Comparison of ENCODE assay signal across 9 mouse cellular contexts in the genomic region with DNA sequence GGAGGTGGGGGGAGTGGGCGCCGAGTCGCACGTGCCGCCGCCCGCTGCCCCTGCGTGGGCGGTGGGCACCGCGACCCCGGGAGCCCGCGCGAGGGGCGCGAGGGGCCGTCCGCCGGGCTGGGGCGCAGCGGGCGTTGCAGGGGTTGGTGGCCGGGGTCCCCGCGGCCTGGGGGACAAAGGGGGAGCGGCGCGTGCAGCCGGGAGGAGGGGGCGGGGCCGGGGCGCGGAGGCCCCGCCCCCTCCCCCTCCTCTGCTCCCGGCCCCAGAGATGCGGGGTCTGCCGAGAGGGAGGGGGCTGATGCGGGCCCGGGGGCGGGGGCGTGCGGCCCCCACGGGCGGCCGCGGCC. TPM values are rescaled to one million over a fixed set of nuclear protein-coding genes. Genes with fewer than 3 reads are reported as not detected.
A peak's percentile ranks its signal among the peaks of the same experiment; 100 is the strongest.
DNase-seq lines count a peak whose midpoint lies in the region; ATAC-seq and TF ChIP-seq lines count a peak whose summit lies in the region.
"Had no signal": no experiment of that assay in that cellular context is flagged by ENCODE, and none has a peak within 500 bp of the region (broad histone marks: within the 10 kb centered on the region; RNA-seq: fewer than 3 reads in every experiment).

No protein-coding gene starts in this region.

- H3K9ac ChIP-seq in liver, embryonic 15.5 days, result peak overlapping the region; percentile 82

- under 1% methylated on average over 32 of the region's 47 CpGs for WGBS in hindbrain, embryonic 10.5 days
- WGBS in liver, embryonic 15.5 days (ENCODE audit: insufficient replicate concordance), result under 1% methylated on average over 21 of the region's 47 CpGs

- peaks cover 3% of the 10 kb centered on the region; the same call in 1 of the 2 replicates for H3K4me1 ChIP-seq in cortical plate, adult 2 months (ENCODE audit: control insufficient read depth, insufficient read depth, low read length)
- peaks cover 60% of the 10 kb centered on the region for H3K4me1 ChIP-seq in hindbrain, embryonic 10.5 days (replicated peaks)
- H3K4me1 ChIP-seq in liver, embryonic 15.5 days (replicated peaks), result peaks cover 76% of the 10 kb centered on the region

- peak overlapping the region; percentile 99 for H3K4me2 ChIP-seq in liver, embryonic 15.5 days

- no peaks in the 10 kb centered on the region for H3K27me3 ChIP-seq in hindbrain, embryonic 10.5 days (ENCODE audit: insufficient read depth, poor library complexity, severe bottlenecking)
- no peaks in the 10 kb centered on the region for H3K27me3 ChIP-seq in liver, embryonic 15.5 days

- H3K36me3 ChIP-seq in hindbrain, embryonic 10.5 days, result peaks cover 45% of the 10 kb centered on the region
- peaks cover 23% of the 10 kb centered on the region for H3K36me3 ChIP-seq in liver, embryonic 15.5 days (replicated peaks)

- peak overlapping the region; percentile 44; the same call in 1 of the 2 replicates for H3K27ac ChIP-seq in left cerebral cortex, adult 2 months
- H3K27ac ChIP-seq in cortical plate, adult 2 months (ENCODE audit: insufficient read depth, low read length), result no peak overlapping the region
- peak overlapping the region; percentile 100 for H3K27ac ChIP-seq in hindbrain, embryonic 10.5 days
- H3K27ac ChIP-seq in liver, embryonic 15.5 days (replicated peaks), result peak overlapping the region; percentile 92

- no peak for ATAC-seq in liver, embryonic 15.5 days (ENCODE audit: insufficient read depth)

- no peak for TF ChIP-seq CTCF in left cerebral cortex, adult 2 months (IDR thresholded peaks at IDR 0.05)
- no peak for TF ChIP-seq CTCF in cortical plate, adult 2 months (IDR thresholded peaks at IDR 0.05; ENCODE audit: extremely low read depth, insufficient read depth, low read length)

- no peak for DNase-seq in left cerebral cortex, adult 2 months (ENCODE audit: extremely low spot score in 1 of 2, low spot score in 2 of 2)
- DNase-seq in left cerebral cortex, postnatal 25 days (ENCODE audit: low spot score in 2 of 2), result no peak
- peak; percentile 59 for DNase-seq in hindbrain, embryonic 10.5 days (ENCODE audit: low spot score)
- DNase-seq in ovary, postnatal 36 days (ENCODE audit: low spot score), result no peak
- DNase-seq in urinary bladder, postnatal 4 days (ENCODE audit: low spot score in 2 of 2), result no peak
- DNase-seq in left cerebral cortex, adult 11 months (ENCODE audit: low spot score), result no peak

- no peak for TF ChIP-seq POLR2A in cortical plate, adult 2 months (IDR thresholded peaks at IDR 0.05; ENCODE audit: extremely low read depth, insufficient read depth, low read length)

- H3K4me3 ChIP-seq in left cerebral cortex, adult 2 months, result peak overlapping the region; percentile 70
- H3K4me3 ChIP-seq in cortical plate, adult 2 months (ENCODE audit: insufficient read depth, low read length), result peak overlapping the region; percentile 53
- peak overlapping the region; percentile 99 for H3K4me3 ChIP-seq in hindbrain, embryonic 10.5 days
- peak overlapping the region; percentile 79 for H3K4me3 ChIP-seq in liver, embryonic 15.5 days (replicated peaks)

- H3K9me3 ChIP-seq in hindbrain, embryonic 10.5 days, result peaks cover 4% of the 10 kb centered on the region; the same call in 1 of the 2 replicates
- no peaks in the 10 kb centered on the region for H3K9me3 ChIP-seq in liver, embryonic 15.5 days (replicated peaks)

- intact Hi-C loops in left cerebral cortex, adult 2 months (cut with DNase I), result loop anchor here (2.0 to 10.0 kb wide), 2 partner anchors 32 to 774 kb away; a partner anchor contains a TSS
- intact Hi-C loops in left cerebral cortex, postnatal 25 days (cut with DNase I), result loop anchor here (2.0 to 5.0 kb wide), 3 partner anchors 54 to 781 kb away; a partner anchor contains a TSS

RNA-seq across cellular contexts. Expression of a gene that starts 0.4 kb away (rescaled TPM):
- 100 to 1,000 TPM; 175 to 184 TPM for total RNA-seq in left cerebral cortex, adult 2 months (2021)
- total RNA-seq in left cerebral cortex, postnatal 25 days (2021), result 100 to 1,000 TPM; 166 to 167 TPM
- polyA plus RNA-seq in cortical plate, adult 2 months (2012; rRNA removed), result 247 and 264 TPM in 2 replicates
- 98.2 and 100 TPM in 2 replicates for polyA plus RNA-seq in hindbrain, embryonic 10.5 days (2016; fragmentation: Nextera tagmentation; extraction: Ambion mirVana)
- 14.6 and 15.1 TPM in 2 replicates for polyA plus RNA-seq in liver, embryonic 15.5 days (2015; fragmentation: Nextera tagmentation; extraction: Ambion mirVana)

RNA-seq across cellular contexts. Expression of a gene that starts 0.6 kb away (rescaled TPM):
- total RNA-seq in left cerebral cortex, adult 2 months (2021), result 1 to 10 TPM; 2.1 to 2.2 TPM
- total RNA-seq in left cerebral cortex, postnatal 25 days (2021), result 1 to 10 TPM; 1.5 to 3.6 TPM
- 3.2 and 3.4 TPM in 2 replicates for polyA plus RNA-seq in cortical plate, adult 2 months (2012; rRNA removed)
- 0.58 and 1.0 TPM in 2 replicates for polyA plus RNA-seq in hindbrain, embryonic 10.5 days (2016; fragmentation: Nextera tagmentation; extraction: Ambion mirVana)
- polyA plus RNA-seq in liver, embryonic 15.5 days (2015; fragmentation: Nextera tagmentation; extraction: Ambion mirVana), result 25.2 and 26.5 TPM in 2 replicates

RNA-seq across cellular contexts. Expression of a gene that starts 15.6 kb away (rescaled TPM):
- total RNA-seq in left cerebral cortex, adult 2 months (2021), result under 1 TPM; 0.45 to 0.79 TPM
- total RNA-seq in left cerebral cortex, postnatal 25 days (2021), result under 1 TPM; 0.55 to 0.66 TPM
- polyA plus RNA-seq in cortical plate, adult 2 months (2012; rRNA removed), result 0.46 and 0.49 TPM in 2 replicates
- polyA plus RNA-seq in hindbrain, embryonic 10.5 days (2016; fragmentation: Nextera tagmentation; extraction: Ambion mirVana), result 0.41 TPM in 1 of 2 replicates, not detected in the other
- 3.0 and 3.1 TPM in 2 replicates for polyA plus RNA-seq in liver, embryonic 15.5 days (2015; fragmentation: Nextera tagmentation; extraction: Ambion mirVana)
- total RNA-seq: common myeloid progenitor, adult 5-6 weeks had no signal

RNA-seq across cellular contexts. Expression of a gene that starts 16.8 kb away (rescaled TPM):
- total RNA-seq in left cerebral cortex, adult 2 months (2021), result not detected
- not detected for total RNA-seq in left cerebral cortex, postnatal 25 days (2021)
- polyA plus RNA-seq in cortical plate, adult 2 months (2012; rRNA removed), result 0.04 and 0.13 TPM in 2 replicates
- polyA plus RNA-seq in hindbrain, embryonic 10.5 days (2016; fragmentation: Nextera tagmentation; extraction: Ambion mirVana), result 0.14 TPM in 1 of 2 replicates, not detected in the other
- polyA plus RNA-seq in liver, embryonic 15.5 days (2015; fragmentation: Nextera tagmentation; extraction: Ambion mirVana), result 0.07 TPM in 1 of 2 replicates, not detected in the other
- total RNA-seq: common myeloid progenitor, adult 5-6 weeks had no signal

RNA-seq across cellular contexts. Expression of a gene that starts 19.4 kb away (rescaled TPM):
- total RNA-seq in left cerebral cortex, adult 2 months (2021), result 1 to 10 TPM; 6.5 to 7.4 TPM
- 1 to 10 TPM; 6.9 to 7.3 TPM for total RNA-seq in left cerebral cortex, postnatal 25 days (2021)
- 4.8 and 4.9 TPM in 2 replicates for polyA plus RNA-seq in cortical plate, adult 2 months (2012; rRNA removed)
- polyA plus RNA-seq in hindbrain, embryonic 10.5 days (2016; fragmentation: Nextera tagmentation; extraction: Ambion mirVana), result 5.2 and 5.6 TPM in 2 replicates
- polyA plus RNA-seq in liver, embryonic 15.5 days (2015; fragmentation: Nextera tagmentation; extraction: Ambion mirVana), result 0.41 and 0.64 TPM in 2 replicates
